Mouse (Mus musculus): ENCODE measurements around the gene Hist1h2ao.

DNA sequence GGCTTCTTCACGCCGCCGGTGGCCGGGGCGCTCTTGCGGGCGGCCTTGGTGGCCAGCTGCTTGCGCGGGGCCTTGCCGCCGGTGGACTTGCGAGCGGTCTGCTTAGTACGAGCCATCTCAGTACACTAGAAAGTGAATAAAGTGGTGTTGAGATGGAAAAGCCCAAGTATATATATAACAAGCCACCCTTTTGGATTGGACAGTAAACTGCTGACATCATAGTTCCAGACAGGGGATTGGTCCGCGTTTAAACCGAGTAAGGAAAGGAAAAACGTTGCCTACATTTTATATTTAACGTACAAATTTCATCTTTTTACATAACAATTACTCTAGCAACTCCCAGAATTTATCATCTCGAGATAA lies 27.0 kb upstream of the Hist1h2ao start, which contains the start of gene Hist1h3i:
- TF ChIP-seq MYOG (IDR thresholded peaks at IDR 0.05; ENCODE audit: control insufficient read depth, extremely low read depth, insufficient read length) (no peak), CTCF (IDR thresholded peaks at IDR 0.05; ENCODE audit: control insufficient read depth, insufficient read depth, insufficient read length) (no peak), MYOD1 (IDR thresholded peaks at IDR 0.05; ENCODE audit: control insufficient read depth, insufficient read length, low read depth) (no peak), MAX (IDR thresholded peaks at IDR 0.05) (no peak)

Measured in C2C12 (cell line).